Mouse (Mus musculus) cerebellum, postnatal 14 days (tissue): ENCODE results near the gene Synj2.
A peak's percentile ranks its signal among the peaks of the same experiment; 100 is the strongest.

Experiments used
- DNase-seq, 2 experiments: peaks; one replicate each; pipeline ENCODE4 v3.0.0; 2021; ENCODE audit warnings: mixed read lengths in 2 of 2

Synj2 gene

GRCm38 (mm10) chr17:5936276-5936675 lies 4.8 kb upstream of the Synj2 start:
- no peak for DNase-seq

DNA sequence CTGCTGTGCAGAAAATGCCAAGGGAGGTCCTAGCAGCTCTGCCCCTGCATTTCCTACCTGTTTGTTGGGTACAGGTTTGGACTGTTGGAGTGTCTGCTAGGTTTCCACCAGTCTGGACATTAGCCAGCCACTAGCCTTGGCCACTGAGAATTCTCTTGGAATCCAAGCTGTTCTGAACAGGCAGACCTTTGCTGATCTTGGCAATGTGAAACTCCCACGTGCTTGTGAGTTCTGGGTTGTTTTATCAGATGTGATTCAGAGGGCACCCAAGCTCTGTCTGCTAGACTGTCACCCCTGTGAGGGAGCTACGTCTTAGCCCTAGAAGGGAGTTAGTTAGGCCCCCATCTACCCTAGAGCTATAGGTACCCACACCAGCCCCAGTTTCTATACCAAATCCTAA lies 3.6 kb upstream of the Synj2 start:
- DNase-seq, result peak; percentile 68 to 70

DNA sequence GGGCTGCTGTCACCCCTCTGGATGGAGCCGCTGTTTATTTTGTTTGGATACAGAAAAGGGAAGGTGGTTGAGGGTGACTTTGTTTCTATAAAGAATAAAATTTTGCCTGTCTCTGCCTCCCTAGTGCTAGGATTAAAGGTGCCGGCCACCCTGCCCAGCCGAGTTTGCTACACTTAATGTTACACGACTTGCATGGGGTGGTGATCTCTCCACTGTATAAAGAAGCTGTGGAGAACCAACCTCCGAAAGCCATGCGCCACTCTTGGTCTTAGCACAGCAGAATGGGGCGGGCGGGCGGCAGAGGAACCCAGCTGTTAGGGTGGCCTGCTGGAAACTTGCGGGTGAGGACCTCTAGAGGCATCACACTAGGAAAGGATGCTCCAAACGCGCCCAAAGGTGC lies 1.2 kb upstream of the Synj2 start:
- DNase-seq, result no peak

- peak; percentile 80 to 84 for DNase-seq
These were observed 288 bp upstream of the Synj2 start for GRCm38 (mm10) chr17:5940792-5941191.

GRCm38 (mm10) chr17:5942156-5942555 lies 1.1 kb downstream of the Synj2 start:
- no peak for DNase-seq

GRCm38 (mm10) chr17:5943053-5943452 lies 2.0 kb downstream of the Synj2 start:
- no peak for DNase-seq

DNA sequence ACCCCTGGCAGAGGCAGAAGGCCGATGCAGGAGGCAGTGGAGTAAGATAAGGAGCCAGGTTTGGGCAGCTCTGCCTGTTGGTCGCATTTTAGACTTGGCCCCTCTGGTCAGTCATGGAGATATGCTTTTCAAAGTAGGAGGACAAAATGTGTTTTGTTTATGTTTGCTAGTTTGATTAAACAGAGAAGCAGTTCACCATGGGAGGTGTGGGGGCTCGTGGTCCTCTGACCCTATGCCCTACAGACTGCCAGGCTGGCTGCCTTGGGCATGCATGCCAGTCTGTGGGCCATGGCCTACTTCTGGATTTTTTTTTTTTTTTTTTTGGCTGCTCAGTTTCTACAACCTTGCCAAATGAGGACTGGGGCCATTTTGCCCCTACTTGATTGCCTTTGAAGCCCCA lies 6.0 kb downstream of the Synj2 start:
- no peak for DNase-seq

GRCm38 (mm10) chr17:5952455-5952854 lies 11.4 kb downstream of the Synj2 start:
- DNase-seq, result no peak

DNA sequence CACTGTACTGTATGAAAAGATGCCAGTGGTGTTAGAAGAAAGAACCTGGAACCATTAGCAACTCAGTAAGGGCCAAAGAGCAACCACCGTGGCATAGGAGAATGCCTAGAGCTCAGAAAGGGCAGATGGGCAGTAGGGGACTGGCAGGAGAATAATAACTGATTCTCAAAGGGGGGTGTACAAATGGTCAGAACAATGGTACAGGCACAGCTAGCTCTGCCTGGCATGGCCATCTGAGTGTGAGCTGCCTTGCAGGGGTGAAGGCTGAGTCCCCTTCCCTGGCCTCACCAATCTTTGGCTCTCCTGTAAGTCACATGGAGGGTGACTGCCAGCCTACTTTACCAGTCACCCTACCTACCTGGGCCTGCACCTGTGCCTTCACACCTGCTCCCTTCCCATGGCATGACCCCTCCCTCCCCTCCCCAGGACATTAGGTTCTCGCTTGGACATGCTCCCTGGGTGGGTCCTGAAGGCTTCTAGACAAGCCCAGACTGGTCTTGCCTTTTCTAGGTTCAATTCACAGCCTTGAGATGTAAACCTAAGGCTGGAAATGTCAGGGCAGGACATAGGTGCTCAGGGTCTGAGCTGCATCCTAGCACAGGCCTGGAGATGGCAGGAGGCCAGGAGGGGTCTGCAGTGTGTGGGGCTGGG lies 15.4 kb downstream of the Synj2 start:
- no peak for DNase-seq

GRCm38 (mm10) chr17:5957097-5957496 lies 16.0 kb downstream of the Synj2 start:
- peak in 1 of 2 experiments; percentile 34 for DNase-seq

GRCm38 (mm10) chr17:5958229-5958628 lies 17.1 kb downstream of the Synj2 start:
- DNase-seq, result no peak

DNA sequence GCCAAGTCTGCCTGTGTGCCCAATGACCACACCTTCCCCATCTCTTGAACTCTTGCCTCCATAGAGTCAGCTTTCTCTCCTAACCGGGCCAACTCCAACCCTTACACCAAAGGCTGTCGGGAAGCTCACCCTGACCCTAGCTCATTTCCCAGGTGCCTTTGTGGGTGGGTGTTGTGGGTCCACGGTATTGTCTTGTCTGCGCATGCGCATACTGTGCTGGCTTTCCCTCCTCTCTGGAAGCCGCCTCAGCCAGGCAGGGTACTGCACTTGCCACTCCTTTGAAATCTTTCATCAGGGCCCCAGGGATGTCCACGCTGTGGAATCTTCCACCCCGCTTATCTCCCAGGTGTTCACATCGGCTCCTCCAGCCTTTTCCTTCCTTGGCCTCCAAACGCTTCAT lies 17.6 kb downstream of the Synj2 start:
- DNase-seq, result no peak

GRCm38 (mm10) chr17:5959096-5959495 lies 18.0 kb downstream of the Synj2 start:
- no peak for DNase-seq

DNA sequence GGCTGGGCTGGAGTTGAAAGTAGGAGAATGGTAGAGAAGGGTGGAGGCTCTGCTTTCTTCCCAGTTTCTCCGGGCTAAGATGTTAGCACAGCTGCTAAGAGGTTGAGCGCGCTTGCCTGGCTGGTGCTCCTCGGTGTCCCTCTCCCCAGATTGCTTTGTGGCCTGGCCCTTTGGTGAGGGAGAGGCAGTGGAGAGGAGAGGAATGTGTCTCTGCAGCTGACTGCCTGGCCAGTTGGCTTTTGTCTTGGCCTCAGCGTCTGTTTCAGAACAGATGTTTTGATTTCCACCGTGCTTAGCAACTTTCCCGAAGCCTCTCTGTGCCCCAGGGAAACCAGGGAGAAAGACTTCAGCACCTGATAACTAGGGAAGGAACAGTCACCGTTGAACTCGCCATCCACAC lies 18.7 kb downstream of the Synj2 start:
- DNase-seq, result no peak

- no peak for DNase-seq
These were observed 22.7 kb downstream of the Synj2 start for GRCm38 (mm10) chr17:5963766-5964165.

DNA sequence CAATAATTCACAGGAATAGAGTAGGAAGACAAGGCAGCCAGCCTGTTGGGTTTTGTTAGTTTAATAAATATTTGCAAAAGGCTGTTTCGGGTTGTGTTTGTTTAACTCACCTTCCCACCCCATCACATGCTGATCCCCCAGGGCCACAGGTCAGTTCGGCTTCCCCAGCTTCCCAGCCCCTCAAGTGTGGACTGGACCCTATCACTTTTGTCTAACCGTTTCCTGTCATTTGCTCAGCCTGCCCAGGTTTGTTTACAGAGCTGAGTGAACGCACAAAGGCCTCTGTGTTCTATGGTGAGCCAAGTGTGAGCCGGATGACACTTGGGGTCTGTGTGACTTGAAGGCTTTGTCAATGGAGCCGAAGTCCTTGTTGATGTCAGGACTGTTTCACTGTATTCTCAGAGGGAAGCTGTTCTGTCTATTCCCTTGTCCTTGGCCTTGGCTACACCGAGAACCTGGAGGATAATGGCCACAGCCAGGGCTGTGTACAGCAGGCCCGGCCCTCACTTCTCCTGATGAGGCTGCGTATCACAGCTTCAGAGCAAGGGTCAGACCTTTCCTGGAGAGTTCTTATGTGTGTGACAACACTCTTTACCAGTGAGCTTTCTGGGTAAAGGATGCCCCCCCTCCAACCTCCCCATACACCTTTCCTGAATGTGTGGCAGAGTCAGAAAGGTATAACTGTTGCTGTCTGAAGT lies 24.2 kb downstream of the Synj2 start:
- DNase-seq, result no peak

DNA sequence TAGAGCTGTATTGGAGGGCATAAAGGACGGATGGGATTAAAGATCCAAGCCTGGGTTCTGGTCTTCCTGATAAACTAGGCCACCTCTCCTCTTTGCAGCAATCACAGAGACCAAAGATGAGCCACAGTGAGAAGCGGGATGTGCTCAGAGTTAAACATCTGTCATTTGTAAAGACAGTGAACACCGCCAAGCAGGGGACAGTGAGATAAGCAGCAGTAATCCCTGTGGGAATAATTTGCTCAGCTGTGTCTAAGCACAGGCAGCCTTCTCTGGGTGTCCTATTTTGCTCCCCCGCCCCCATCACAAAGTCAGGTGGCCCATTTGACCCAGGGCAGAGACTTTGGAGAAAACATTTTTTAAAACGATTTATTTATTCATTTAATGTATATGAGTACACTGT lies 25.6 kb downstream of the Synj2 start:
- no peak for DNase-seq

DNA sequence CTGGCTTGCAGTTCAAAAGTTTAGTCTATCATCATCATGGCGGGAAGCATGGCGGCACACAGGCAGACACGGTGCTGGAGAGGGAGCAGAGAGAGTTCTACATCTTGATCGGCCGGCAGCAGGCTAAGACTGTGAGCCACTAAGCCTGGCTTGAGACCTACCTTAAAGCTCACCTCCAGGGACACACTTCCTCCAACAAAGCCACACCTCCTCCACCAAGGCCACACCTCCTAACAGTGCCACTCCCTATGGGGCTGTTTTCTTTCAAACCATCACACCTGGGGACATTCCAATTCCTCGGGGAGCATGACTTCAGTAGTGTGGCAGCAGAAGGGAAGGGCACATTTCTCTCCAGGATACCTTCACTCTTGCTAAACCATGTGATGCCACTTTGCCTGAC lies 27.5 kb downstream of the Synj2 start:
- DNase-seq, result no peak

GRCm38 (mm10) chr17:5969246-5969645 lies 28.2 kb downstream of the Synj2 start:
- DNase-seq, result no peak

DNA sequence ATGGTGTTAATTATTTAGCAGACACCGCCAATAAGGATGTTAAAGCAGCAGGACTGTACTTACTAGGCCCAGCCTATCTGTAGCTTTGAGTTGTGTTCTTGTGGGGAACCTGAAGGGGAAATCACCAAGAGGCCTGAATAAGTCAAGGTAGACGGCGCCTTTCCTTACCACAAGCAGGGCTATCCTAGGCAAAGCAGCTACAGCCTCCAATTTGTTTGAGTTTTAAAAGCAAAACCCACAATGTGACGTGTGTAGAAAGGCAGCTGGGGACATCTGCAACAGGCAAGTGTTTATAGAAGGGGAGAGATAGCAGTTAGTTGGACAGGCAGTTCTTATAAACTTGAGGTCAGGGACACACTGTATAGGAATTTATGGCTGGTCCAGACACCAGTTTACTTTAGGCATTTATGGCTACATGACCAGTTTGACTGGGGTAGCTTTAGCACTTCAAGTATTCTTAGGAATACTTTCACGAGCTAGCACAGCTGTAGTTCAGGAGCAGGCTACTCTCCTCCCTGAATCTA lies 29.3 kb downstream of the Synj2 start:
- DNase-seq, result no peak

DNA sequence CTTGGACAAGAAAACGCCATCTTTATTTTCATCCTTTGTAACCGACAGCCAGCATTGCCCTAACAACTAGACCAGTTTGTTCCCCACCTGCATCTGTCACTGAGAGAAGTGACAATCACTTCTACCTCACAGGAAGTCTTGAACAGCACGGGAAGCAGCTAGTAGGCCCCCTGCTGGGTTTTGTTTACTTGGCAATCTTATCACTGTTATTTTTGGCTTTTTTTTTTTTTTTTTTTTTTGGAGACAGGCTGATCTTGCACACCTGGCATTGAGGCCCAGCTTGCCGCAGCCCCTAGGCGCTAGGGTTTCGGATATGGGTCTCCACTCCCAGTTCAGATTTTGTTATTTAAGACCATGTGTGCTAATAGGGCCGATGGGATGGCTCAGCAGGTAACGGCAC lies 32.5 kb downstream of the Synj2 start:
- no peak for DNase-seq

- DNase-seq, result peak; percentile 52 to 53
These were observed 34.3 kb downstream of the Synj2 start for GRCm38 (mm10) chr17:5975099-5975977.
